Mouse (Mus musculus) myocyte (in vitro differentiated cells): ENCODE data around the gene Ptprc. TPM values are rescaled to one million over a fixed set of nuclear protein-coding genes. Genes with fewer than 3 reads are reported as not detected.

Experiments used
- H3K27me3 ChIP-seq: one replicate; pipeline ENCODE4 v1.6.1; 2011; ENCODE audit not compliant: control insufficient read depth, insufficient read depth, insufficient read length
- H3K36me3 ChIP-seq: one replicate; pipeline ENCODE4 v1.6.1; 2011; ENCODE audit not compliant: control insufficient read depth, insufficient read depth
- H3K4me2 ChIP-seq: one replicate; pipeline ENCODE4 v1.6.1; 2011; ENCODE audit warnings: low read depth, control low read depth
- H3K4me3 ChIP-seq: one replicate; pipeline ENCODE4 v1.5.1; 2011; ENCODE audit warnings: mild to moderate bottlenecking, control low read depth, moderate library complexity
- H3K79me2 ChIP-seq: one replicate; pipeline ENCODE4 v1.6.1; 2011; ENCODE audit not compliant: control insufficient read depth, insufficient read depth
- H3ac ChIP-seq: one replicate; pipeline ENCODE4 v1.6.1; 2011; ENCODE audit not compliant: control insufficient read depth, insufficient read length
- CEBPB ChIP-seq: IDR thresholded peaks from 2 replicates; pipeline ENCODE4 v1.6.1; 2011; ENCODE audit warnings: mild to moderate bottlenecking, moderate library complexity; ENCODE audit not compliant: poor library complexity, insufficient read depth, severe bottlenecking
- E2F4 ChIP-seq: IDR thresholded peaks from one replicate; pipeline ENCODE4 v1.6.1; 2011; ENCODE audit warnings: mild to moderate bottlenecking, control low read depth, moderate library complexity; ENCODE audit not compliant: insufficient read depth
- MAX ChIP-seq: IDR thresholded peaks from one replicate; pipeline ENCODE4 v1.6.1; 2011; ENCODE audit warnings: low read depth, mild to moderate bottlenecking, control low read depth
- MYOD1 ChIP-seq, 3 experiments: IDR thresholded peaks; one replicate each; pipeline ENCODE4 v1.6.1; 2011; ENCODE audit warnings: control low read depth in 2 of 3, low read depth in 2 of 3, mild to moderate bottlenecking in 2 of 3, moderate library complexity in 1 of 3; ENCODE audit not compliant: insufficient read length in 2 of 3, control insufficient read depth in 1 of 3
- MYOG ChIP-seq, 3 experiments: IDR thresholded peaks; one replicate each; pipeline ENCODE4 v1.6.1; 2011; ENCODE audit warnings: control low read depth in 2 of 3, low read depth in 2 of 3, mild to moderate bottlenecking in 2 of 3; ENCODE audit not compliant: insufficient read length in 2 of 3, control insufficient read depth in 1 of 3, insufficient read depth in 1 of 3
- POLR2A ChIP-seq: IDR thresholded peaks from one replicate; pipeline ENCODE4 v1.6.1; 2011; ENCODE audit warnings: low read depth, mild to moderate bottlenecking, control low read depth, moderate library complexity; ENCODE audit not compliant: insufficient read length
- POLR2AphosphoS2 ChIP-seq: IDR thresholded peaks from one replicate; pipeline ENCODE4 v1.6.1; 2011; ENCODE audit warnings: low read depth, control low read depth; ENCODE audit not compliant: insufficient read length
- REST ChIP-seq: IDR thresholded peaks from one replicate; pipeline ENCODE4 v1.6.1; 2011; ENCODE audit warnings: mild to moderate bottlenecking, control low read depth, moderate library complexity; ENCODE audit not compliant: insufficient read depth, insufficient read length
- SRF ChIP-seq: IDR thresholded peaks from one replicate; pipeline ENCODE4 v1.6.1; 2011; ENCODE audit warnings: low read depth; ENCODE audit not compliant: control insufficient read depth, insufficient read length
- TCF12 ChIP-seq: IDR thresholded peaks from one replicate; pipeline ENCODE4 v1.6.1; 2011; ENCODE audit warnings: mild to moderate bottlenecking, control low read depth; ENCODE audit not compliant: poor library complexity, insufficient read depth, severe bottlenecking
- TCF3 ChIP-seq: IDR thresholded peaks from one replicate; pipeline ENCODE4 v1.6.1; 2011; ENCODE audit warnings: low read depth, control low read depth; ENCODE audit not compliant: insufficient read length
- USF1 ChIP-seq: IDR thresholded peaks from one replicate; pipeline ENCODE4 v1.6.1; 2011; ENCODE audit warnings: low read depth, mild to moderate bottlenecking, control low read depth, moderate library complexity
- polyA plus RNA-seq: library from polyadenylated mRNA; unstranded; fragments of >200 nt; fragmentation: generic; extraction: Trizol; gene quantifications from one replicate; pipeline ENCODE4 v1.2.1, GENCODE M21; 2012; ENCODE audit warnings: missing spikeins

Gene Ptprc
- polyA plus RNA-seq, 1 experiment: not detected

- Histone ChIP-seq H3K36me3 (no peaks in the 10 kb centered on the region), H3K4me2 (no peak overlapping the region), H3K79me2 (no peaks in the 10 kb centered on the region), H3K4me3 (no peak overlapping the region), H3K27me3 (no peaks in the 10 kb centered on the region), H3ac (no peak overlapping the region)
- TF ChIP-seq CEBPB: no peak
- no peak for TF ChIP-seq REST
- no peak for TF ChIP-seq TCF3
- TF ChIP-seq POLR2AphosphoS2: no peak
- no peak for TF ChIP-seq POLR2A
- TF ChIP-seq MAX: no peak
- no peak for TF ChIP-seq MYOG (IDR thresholded peaks at IDR 0.05; ENCODE audit: control insufficient read depth in 1 of 3, insufficient read depth in 1 of 3, insufficient read length in 2 of 3, low read depth in 2 of 3)
- TF ChIP-seq E2F4: no peak
- no peak for TF ChIP-seq USF1
- TF ChIP-seq TCF12: no peak
- TF ChIP-seq MYOD1 (IDR thresholded peaks at IDR 0.05; ENCODE audit: control insufficient read depth in 1 of 3, insufficient read length in 2 of 3, low read depth in 2 of 3): no peak
- no peak for TF ChIP-seq SRF
Observed at GRCm38 (mm10) chr1:138154185-138154785, 21.2 kb downstream of the Ptprc start.

DNA sequence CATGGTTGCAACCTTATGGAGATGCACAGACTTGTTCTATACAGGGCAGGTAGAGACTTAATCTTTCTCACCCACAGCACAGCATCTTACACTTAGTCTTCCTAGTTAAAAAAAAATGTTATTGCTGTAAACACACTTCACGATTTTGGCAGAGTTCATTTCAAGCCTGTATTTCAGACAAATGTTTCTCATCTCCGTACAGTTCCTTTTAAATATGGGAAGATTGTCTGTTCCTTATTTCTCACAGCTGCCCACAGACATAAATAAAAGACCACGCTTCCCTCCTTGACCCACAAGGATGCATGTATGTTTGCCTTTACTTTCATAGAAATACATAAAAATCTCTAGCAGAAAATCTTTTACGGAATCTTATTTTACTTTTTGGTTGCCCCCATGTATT lies 22.4 kb downstream of the Ptprc start:
- Histone ChIP-seq H3K4me2 (no peak overlapping the region), H3K4me3 (no peak overlapping the region), H3K27me3 (no peaks in the 10 kb centered on the region), H3ac (no peak overlapping the region), H3K36me3 (no peaks in the 10 kb centered on the region), H3K79me2 (no peaks in the 10 kb centered on the region)
- no peak for TF ChIP-seq MAX
- TF ChIP-seq SRF: no peak
- no peak for TF ChIP-seq POLR2A
- TF ChIP-seq TCF12: no peak
- no peak for TF ChIP-seq POLR2AphosphoS2
- TF ChIP-seq MYOG (IDR thresholded peaks at IDR 0.05; ENCODE audit: control insufficient read depth in 1 of 3, insufficient read depth in 1 of 3, insufficient read length in 2 of 3, low read depth in 2 of 3): no peak
- TF ChIP-seq USF1: no peak
- no peak for TF ChIP-seq MYOD1 (IDR thresholded peaks at IDR 0.05; ENCODE audit: control insufficient read depth in 1 of 3, insufficient read length in 2 of 3, low read depth in 2 of 3)
- no peak for TF ChIP-seq CEBPB
- no peak for TF ChIP-seq REST
- TF ChIP-seq TCF3: no peak
- no peak for TF ChIP-seq E2F4

GRCm38 (mm10) chr1:138148844-138149243 lies 26.7 kb downstream of the Ptprc start:
- H3K4me2 ChIP-seq: no peak overlapping the region
- H3K27me3 ChIP-seq: no peaks in the 10 kb centered on the region
- H3K4me3 ChIP-seq: no peak overlapping the region
- H3K36me3 ChIP-seq: no peaks in the 10 kb centered on the region
- TF ChIP-seq SRF (no peak), POLR2A (no peak), POLR2AphosphoS2 (no peak), MYOG (IDR thresholded peaks at IDR 0.05; ENCODE audit: control insufficient read depth in 1 of 3, insufficient read depth in 1 of 3, insufficient read length in 2 of 3, low read depth in 2 of 3) (no peak), MYOD1 (IDR thresholded peaks at IDR 0.05; ENCODE audit: control insufficient read depth in 1 of 3, insufficient read length in 2 of 3, low read depth in 2 of 3) (no peak), TCF12 (no peak), TCF3 (no peak), REST (no peak), E2F4 (no peak), CEBPB (no peak), USF1 (no peak), MAX (no peak)
- H3ac ChIP-seq: no peak overlapping the region
- no peaks in the 10 kb centered on the region for H3K79me2 ChIP-seq

- Histone ChIP-seq H3K79me2 (no peaks in the 10 kb centered on the region), H3K4me2 (no peak overlapping the region), H3K36me3 (no peaks in the 10 kb centered on the region), H3ac (no peak overlapping the region), H3K27me3 (no peaks in the 10 kb centered on the region), H3K4me3 (no peak overlapping the region)
- TF ChIP-seq MYOG (IDR thresholded peaks at IDR 0.05; ENCODE audit: control insufficient read depth in 1 of 3, insufficient read depth in 1 of 3, insufficient read length in 2 of 3, low read depth in 2 of 3) (no peak), POLR2AphosphoS2 (no peak), POLR2A (no peak), CEBPB (no peak), E2F4 (no peak), MAX (no peak), SRF (no peak), MYOD1 (IDR thresholded peaks at IDR 0.05; ENCODE audit: control insufficient read depth in 1 of 3, insufficient read length in 2 of 3, low read depth in 2 of 3) (no peak), TCF3 (no peak), USF1 (no peak)
Observed at GRCm38 (mm10) chr1:138145571-138145970, 29.9 kb downstream of the Ptprc start.
